Mouse (Mus musculus): ENCODE results near the gene Ccdc125.

- peak; percentile 72 for TF ChIP-seq CTCF (IDR thresholded peaks at IDR 0.05; ENCODE audit: low read depth)
- no peak for TF ChIP-seq EP300 (IDR thresholded peaks at IDR 0.05; ENCODE audit: low read depth)
Observed at GRCm38 (mm10) chr13:100684355-100684754, 14.8 kb downstream of the Ccdc125 start.

Data from liver, postnatal 0 days (tissue).